Mouse (Mus musculus) erythroblast, embryonic 14.5 days (primary cell): ENCODE data around the gene Gm28035.

ENCODE experiments used
- GATA1 ChIP-seq: IDR thresholded peaks from 2 replicates; pipeline ENCODE4 v1.6.1; 2012; ENCODE audit warnings: low read length, inconsistent platforms, mixed read lengths
- TAL1 ChIP-seq: IDR thresholded peaks from 3 replicates; pipeline ENCODE4 v1.6.1; 2012; ENCODE audit warnings: low read length, inconsistent platforms, mixed read lengths

- TF ChIP-seq TAL1 = no peak
- no peak for TF ChIP-seq GATA1
Measured at GRCm38 (mm10) chr2:30251417-30252104, 11.2 kb downstream of the Gm28035 start.
